Mouse (Mus musculus) kidney, adult 2 months (tissue): Measurements from ENCODE around the gene Myb.

Experiments used
- CTCF ChIP-seq: fragments of 200-500 bp; conservative IDR thresholded peaks from 2 replicates; pipeline ENCODE4 v1.5.1; 2011; ENCODE audit warnings: low read depth, mild to moderate bottlenecking, control low read depth, low read length, moderate library complexity, mixed read lengths; ENCODE audit not compliant: insufficient read depth, insufficient read length
- POLR2A ChIP-seq: fragments of 200-500 bp; IDR thresholded peaks from one replicate; pipeline ENCODE4 v1.6.1; 2011; ENCODE audit warnings: low read depth, low read length, control low read depth

DNA sequence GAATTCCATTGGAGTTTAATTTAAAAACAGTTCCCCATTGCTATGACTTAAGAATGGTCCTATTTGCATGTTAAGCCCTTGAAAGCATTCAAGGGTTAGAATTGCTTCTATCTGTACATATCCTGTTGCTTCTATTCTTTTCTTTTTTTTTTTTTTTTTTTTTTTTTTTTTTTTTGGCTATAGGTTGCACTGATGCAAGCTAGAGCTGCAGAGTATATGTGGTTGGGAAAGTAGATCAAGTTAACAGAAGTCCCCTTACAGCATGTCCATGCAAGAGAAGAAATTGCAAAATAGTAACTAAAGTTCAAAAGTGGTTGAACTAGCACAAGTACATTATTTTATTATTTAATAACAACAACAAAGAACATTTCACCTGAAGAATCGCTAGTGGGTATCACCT, 14.1 kb downstream of the Myb start:
- TF ChIP-seq CTCF (no peak), POLR2A (no peak)
